Mouse (Mus musculus): ENCODE measurements around the gene Cenpt. TPM values are rescaled to one million over a fixed set of nuclear protein-coding genes. Genes with fewer than 3 reads are reported as not detected.

Cenpt gene
- polyA plus RNA-seq, 1 experiment from 2014 or later: 55.2 TPM

- 89% methylated on average over 3 of the region's 3 CpGs for WGBS
- H3K9me3 ChIP-seq: no peaks in the 10 kb centered on the region
- no peak overlapping the region for H3K27ac ChIP-seq
- no peaks in the 10 kb centered on the region for H3K27me3 ChIP-seq (ENCODE audit: insufficient read depth, poor library complexity, severe bottlenecking)
- H3K4me3 ChIP-seq: no peak overlapping the region
- DNase-seq (ENCODE audit: low spot score): no peak
- peaks cover 59% of the 10 kb centered on the region for H3K36me3 ChIP-seq
- no peaks in the 10 kb centered on the region for H3K4me1 ChIP-seq (replicated peaks)
Observed at GRCm38 (mm10) chr8:105811543-105811942, 41.5 kb downstream of the Cenpt start.

- DNase-seq (ENCODE audit: low spot score): no peak
- WGBS: 91% methylated on average over 10 of the region's 10 CpGs
- Histone ChIP-seq H3K27ac (no peak overlapping the region), H3K4me3 (no peak overlapping the region), H3K36me3 (peaks cover 60% of the 10 kb centered on the region), H3K4me1 (replicated peaks) (no peaks in the 10 kb centered on the region), H3K27me3 (ENCODE audit: insufficient read depth, poor library complexity, severe bottlenecking) (no peaks in the 10 kb centered on the region), H3K9me3 (no peaks in the 10 kb centered on the region)
Observed at GRCm38 (mm10) chr8:105811061-105811460, 42.0 kb downstream of the Cenpt start.

- no peak for DNase-seq (ENCODE audit: low spot score)
- H3K9me3 ChIP-seq: no peaks in the 10 kb centered on the region
- H3K36me3 ChIP-seq: peaks cover 65% of the 10 kb centered on the region
- H3K27ac ChIP-seq: no peak overlapping the region
- 89% methylated on average over 6 of the region's 6 CpGs for WGBS
- H3K4me1 ChIP-seq (replicated peaks): no peaks in the 10 kb centered on the region
- H3K4me3 ChIP-seq: no peak overlapping the region
- H3K27me3 ChIP-seq (ENCODE audit: insufficient read depth, poor library complexity, severe bottlenecking): no peaks in the 10 kb centered on the region
Observed at GRCm38 (mm10) chr8:105810245-105810786, 42.8 kb downstream of the Cenpt start.

DNA sequence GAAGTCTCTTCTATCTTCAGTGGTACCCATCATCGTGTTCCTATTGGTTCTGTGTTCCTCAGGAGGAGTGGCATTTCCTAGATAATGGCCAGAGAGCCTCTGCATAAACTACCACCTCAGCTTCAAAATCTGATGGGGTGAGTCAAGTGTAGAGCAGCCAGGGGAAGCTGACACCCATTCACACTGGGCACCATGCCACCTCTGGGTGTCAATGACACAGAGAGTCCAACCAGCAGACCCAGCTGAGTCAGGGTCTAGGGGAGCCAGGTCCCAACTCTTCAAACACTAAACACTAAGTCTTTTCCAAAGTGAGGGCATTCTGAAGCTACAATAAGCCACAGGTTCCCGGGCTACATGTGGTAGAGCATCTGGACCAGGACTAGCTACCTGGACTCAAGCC, 44.6 kb downstream of the Cenpt start:
- H3K4me1 ChIP-seq (replicated peaks): no peaks in the 10 kb centered on the region
- no peak overlapping the region for H3K4me3 ChIP-seq
- H3K9me3 ChIP-seq: no peaks in the 10 kb centered on the region
- WGBS: 95% methylated on average over 2 of the region's 2 CpGs
- no peak for DNase-seq (ENCODE audit: low spot score)
- no peak overlapping the region for H3K27ac ChIP-seq
- peaks cover 75% of the 10 kb centered on the region for H3K36me3 ChIP-seq
- H3K27me3 ChIP-seq (ENCODE audit: insufficient read depth, poor library complexity, severe bottlenecking): no peaks in the 10 kb centered on the region

DNA sequence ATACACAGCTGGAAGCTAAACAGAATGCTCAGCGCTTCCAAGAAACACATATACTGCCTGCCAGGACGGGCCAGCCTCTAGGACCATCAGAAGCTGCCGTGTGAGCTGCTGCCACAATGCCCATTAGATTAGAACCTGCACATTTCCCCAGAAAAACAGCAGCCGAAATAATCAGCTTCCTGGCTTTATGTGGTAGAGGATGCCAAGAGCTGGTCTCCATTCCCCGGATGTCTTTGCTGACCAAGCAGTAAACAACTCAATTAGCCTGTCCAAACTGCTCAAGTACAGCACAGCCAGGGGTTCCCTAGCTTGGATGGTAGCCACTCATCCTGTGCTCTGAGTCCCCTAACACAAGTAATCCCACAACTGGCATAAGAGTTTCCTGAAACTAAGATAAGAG, 45.3 kb downstream of the Cenpt start:
- WGBS: 92% methylated on average over 5 of the region's 5 CpGs
- no peaks in the 10 kb centered on the region for H3K9me3 ChIP-seq
- DNase-seq (ENCODE audit: low spot score): no peak
- H3K4me1 ChIP-seq (replicated peaks): no peaks in the 10 kb centered on the region
- no peaks in the 10 kb centered on the region for H3K27me3 ChIP-seq (ENCODE audit: insufficient read depth, poor library complexity, severe bottlenecking)
- no peak overlapping the region for H3K4me3 ChIP-seq
- H3K27ac ChIP-seq: no peak overlapping the region
- H3K36me3 ChIP-seq: peaks cover 72% of the 10 kb centered on the region

DNA sequence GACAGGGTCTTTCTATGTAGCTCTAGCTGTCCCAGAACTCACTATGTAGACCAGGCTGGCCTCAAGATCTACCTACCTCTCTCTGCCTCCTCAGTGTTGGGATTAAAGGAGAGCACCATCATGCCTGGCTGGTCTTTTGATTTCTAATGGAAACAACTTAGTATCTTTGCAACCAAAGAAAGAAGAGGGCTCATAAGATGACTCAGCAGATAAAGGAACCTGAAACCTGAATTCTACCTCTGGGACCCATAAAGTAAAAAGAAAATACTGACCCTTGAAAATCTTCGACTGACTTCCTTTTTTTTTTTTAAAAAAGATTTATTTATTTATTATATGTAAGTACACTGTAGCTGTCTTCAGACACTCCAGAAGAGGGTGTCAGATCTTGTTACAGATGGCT, 47.1 kb downstream of the Cenpt start:
- Histone ChIP-seq H3K36me3 (peaks cover 64% of the 10 kb centered on the region), H3K27ac (no peak overlapping the region), H3K27me3 (ENCODE audit: insufficient read depth, poor library complexity, severe bottlenecking) (no peaks in the 10 kb centered on the region), H3K4me1 (replicated peaks) (no peaks in the 10 kb centered on the region), H3K4me3 (no peak overlapping the region), H3K9me3 (no peaks in the 10 kb centered on the region)
- WGBS: 92% methylated on average over 1 of the region's 1 CpGs
- no peak for DNase-seq (ENCODE audit: low spot score)

- Histone ChIP-seq H3K36me3 (peaks cover 58% of the 10 kb centered on the region), H3K9me3 (no peaks in the 10 kb centered on the region), H3K4me1 (replicated peaks) (no peaks in the 10 kb centered on the region), H3K27ac (no peak overlapping the region), H3K27me3 (ENCODE audit: insufficient read depth, poor library complexity, severe bottlenecking) (no peaks in the 10 kb centered on the region), H3K4me3 (no peak overlapping the region)
- no peak for DNase-seq (ENCODE audit: low spot score)
- WGBS: 84% methylated on average over 3 of the region's 3 CpGs
Observed at GRCm38 (mm10) chr8:105805346-105805745, 47.7 kb downstream of the Cenpt start.

- H3K4me3 ChIP-seq: no peak overlapping the region
- H3K4me1 ChIP-seq (replicated peaks): no peaks in the 10 kb centered on the region
- H3K27me3 ChIP-seq (ENCODE audit: insufficient read depth, poor library complexity, severe bottlenecking): no peaks in the 10 kb centered on the region
- DNase-seq (ENCODE audit: low spot score): no peak
- 91% methylated on average over 7 of the region's 7 CpGs for WGBS
- H3K27ac ChIP-seq: no peak overlapping the region
- H3K36me3 ChIP-seq: peaks cover 59% of the 10 kb centered on the region
- no peaks in the 10 kb centered on the region for H3K9me3 ChIP-seq
Observed at GRCm38 (mm10) chr8:105804797-105805196, 48.3 kb downstream of the Cenpt start.

- Histone ChIP-seq H3K9me3 (no peaks in the 10 kb centered on the region), H3K27me3 (ENCODE audit: insufficient read depth, poor library complexity, severe bottlenecking) (no peaks in the 10 kb centered on the region), H3K4me1 (replicated peaks) (0 out of 2 replicates have a peak, but pooled peaks cover 5% of the 10 kb centered on the region), H3K36me3 (peaks cover 53% of the 10 kb centered on the region), H3K27ac (no peak overlapping the region), H3K4me3 (no peak overlapping the region)
- no peak for DNase-seq (ENCODE audit: low spot score)
- 92% methylated on average over 6 of the region's 6 CpGs for WGBS
Observed at GRCm38 (mm10) chr8:105801153-105801904, 51.7 kb downstream of the Cenpt start.

GRCm38 (mm10) chr8:105799091-105799812, 53.8 kb downstream of the Cenpt start:
- Histone ChIP-seq H3K36me3 (peaks cover 48% of the 10 kb centered on the region), H3K27ac (0 out of 2 replicates have a peak overlapping the region, but pooled peaks have one; percentile 23), H3K4me3 (no peak overlapping the region), H3K9me3 (no peaks in the 10 kb centered on the region), H3K4me1 (replicated peaks) (0 out of 2 replicates have a peak, but pooled peaks cover 5% of the 10 kb centered on the region), H3K27me3 (ENCODE audit: insufficient read depth, poor library complexity, severe bottlenecking) (no peaks in the 10 kb centered on the region)
- 82% methylated on average over 8 of the region's 8 CpGs for WGBS
- no peak for DNase-seq (ENCODE audit: low spot score)

- no peaks in the 10 kb centered on the region for H3K9me3 ChIP-seq
- WGBS: 92% methylated on average over 5 of the region's 5 CpGs
- H3K27me3 ChIP-seq (ENCODE audit: insufficient read depth, poor library complexity, severe bottlenecking): no peaks in the 10 kb centered on the region
- DNase-seq (ENCODE audit: low spot score): no peak
- H3K27ac ChIP-seq: 0 out of 2 replicates have a peak overlapping the region, but pooled peaks have one; percentile 16
- no peak overlapping the region for H3K4me3 ChIP-seq
- H3K4me1 ChIP-seq (replicated peaks): 0 out of 2 replicates have a peak, but pooled peaks cover 5% of the 10 kb centered on the region
- peaks cover 42% of the 10 kb centered on the region for H3K36me3 ChIP-seq
Observed at GRCm38 (mm10) chr8:105798408-105798807, 54.7 kb downstream of the Cenpt start.

DNA sequence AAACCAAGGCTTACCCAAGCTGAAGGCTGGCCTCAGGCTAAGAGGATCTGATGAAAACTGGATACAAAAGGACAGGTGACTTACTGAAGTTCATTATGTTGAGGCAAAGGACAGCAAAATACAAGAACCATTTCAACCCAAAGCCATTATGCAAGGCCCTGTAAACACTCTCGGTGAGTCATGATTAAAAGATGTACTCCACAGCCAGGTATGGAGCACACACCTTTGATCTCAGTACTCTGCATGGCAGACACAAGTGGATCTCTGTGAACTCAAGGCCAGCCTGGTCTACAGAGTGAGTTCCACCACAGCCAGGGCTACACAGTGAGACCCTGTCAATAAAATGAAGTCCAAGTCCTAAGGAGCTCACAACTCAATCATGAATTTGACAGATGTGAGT, 57.3 kb downstream of the Cenpt start:
- Histone ChIP-seq H3K36me3 (peaks cover 38% of the 10 kb centered on the region), H3K27me3 (ENCODE audit: insufficient read depth, poor library complexity, severe bottlenecking) (no peaks in the 10 kb centered on the region), H3K4me1 (replicated peaks) (0 out of 2 replicates have a peak, but pooled peaks cover 5% of the 10 kb centered on the region), H3K27ac (no peak overlapping the region), H3K9me3 (no peaks in the 10 kb centered on the region), H3K4me3 (no peak overlapping the region)
- 98% methylated on average over 1 of the region's 1 CpGs for WGBS
- DNase-seq (ENCODE audit: low spot score): no peak

Measured in hindbrain, embryonic 10.5 days (tissue).